Mouse (Mus musculus): Measurements from ENCODE around the gene Coa4. TPM values are rescaled to one million over a fixed set of nuclear protein-coding genes. Genes with fewer than 3 reads are reported as not detected.

The Coa4 gene
- polyA plus RNA-seq, 1 experiment from 2014 or later = 20.8 TPM

Other genes with a start within 250 kb of the Coa4 start
- 22.2 and 23.1 TPM in 2 replicates for gene C2cd3, start 164.8 kb upstream of the Coa4 start, polyA plus RNA-seq (2015; fragmentation: Nextera tagmentation; extraction: Ambion mirVana)
- 53.5 and 59.7 TPM in 2 replicates for gene Ppme1, start 164.8 kb upstream of the Coa4 start, polyA plus RNA-seq (2015; fragmentation: Nextera tagmentation; extraction: Ambion mirVana)
- gene Ucp3, start 64.1 kb upstream of the Coa4 start, polyA plus RNA-seq (2015; fragmentation: Nextera tagmentation; extraction: Ambion mirVana) = 0.17 and 0.20 TPM in 2 replicates
- 227 and 228 TPM in 2 replicates for gene Ucp2, start 43.7 kb upstream of the Coa4 start, polyA plus RNA-seq (2015; fragmentation: Nextera tagmentation; extraction: Ambion mirVana)
- gene Dnajb13, start 22.1 kb upstream of the Coa4 start, polyA plus RNA-seq (2015; fragmentation: Nextera tagmentation; extraction: Ambion mirVana) = 5.4 and 9.8 TPM in 2 replicates
- gene Rab6a, start 70.3 kb downstream of the Coa4 start, polyA plus RNA-seq (2015; fragmentation: Nextera tagmentation; extraction: Ambion mirVana) = 105 and 107 TPM in 2 replicates
- gene Mrpl48, start 71.2 kb downstream of the Coa4 start, polyA plus RNA-seq (2015; fragmentation: Nextera tagmentation; extraction: Ambion mirVana) = 75.0 and 77.7 TPM in 2 replicates
- gene Plekhb1, start 125.3 kb downstream of the Coa4 start, polyA plus RNA-seq (2015; fragmentation: Nextera tagmentation; extraction: Ambion mirVana) = 11.6 and 15.2 TPM in 2 replicates
- 43.7 and 45.5 TPM in 2 replicates for gene Fam168a, start 169.6 kb downstream of the Coa4 start, polyA plus RNA-seq (2015; fragmentation: Nextera tagmentation; extraction: Ambion mirVana)

Data from embryonic facial prominence, embryonic 15.5 days (tissue).